Mouse (Mus musculus): ENCODE measurements around the gene Zfp644.

- TF ChIP-seq CTCF (IDR thresholded peaks at IDR 0.05; ENCODE audit: low read depth, low read length) = no peak
- TF ChIP-seq POLR2A (IDR thresholded peaks at IDR 0.05; ENCODE audit: extremely low read depth, insufficient read depth, low read length) = no peak
These were observed 42.6 kb upstream of the Zfp644 start for GRCm38 (mm10) chr5:106739716-106740115.

Measured in liver, adult 2 months (tissue).